Mouse (Mus musculus) limb, embryonic 11.5 days (tissue): ENCODE measurements around the gene Gtpbp8. TPM values are rescaled to one million over a fixed set of nuclear protein-coding genes. Genes with fewer than 3 reads are reported as not detected.

Experiments used
- ATAC-seq: fragments of 200-750 bp; cut with Nextera tagmentation; 2 replicates; pipeline ENCODE4 v1.8.0; 2017; ENCODE audit warnings: low read depth; ENCODE audit not compliant: insufficient number of reproducible peaks, low FRiP score, low TSS enrichment
- DNase-seq: peaks from one replicate; pipeline ENCODE4 v3.0.0-alpha.2; 2015; ENCODE audit warnings: low spot score
- H3K27ac ChIP-seq: fragments of 300-500 bp; sonication (generic); replicated peaks from 2 replicates; pipeline ENCODE4 v1.5.1; 2014; ENCODE audit warnings: low read depth, mild to moderate bottlenecking, low read length
- H3K27me3 ChIP-seq: fragments of 300-500 bp; sonication (generic); 2 replicates; pipeline ENCODE4 v1.6.1; 2014; ENCODE audit warnings: mild to moderate bottlenecking, low read length, mixed read lengths; ENCODE audit not compliant: control insufficient read depth, insufficient read depth
- H3K36me3 ChIP-seq: fragments of 300-500 bp; sonication (generic); 2 replicates; pipeline ENCODE4 v1.6.1; 2014; ENCODE audit warnings: mild to moderate bottlenecking, low read length, moderate library complexity, mixed read lengths; ENCODE audit not compliant: control insufficient read depth, insufficient read depth
- H3K4me1 ChIP-seq: fragments of 300-500 bp; sonication (generic); 2 replicates; pipeline ENCODE4 v1.6.1; 2014; ENCODE audit warnings: low read length, mixed read lengths; ENCODE audit not compliant: control insufficient read depth, insufficient read depth
- H3K4me2 ChIP-seq: fragments of 300-500 bp; sonication (generic); 2 replicates; pipeline ENCODE4 v1.6.1; 2014; ENCODE audit warnings: low read depth, mild to moderate bottlenecking, moderate library complexity; ENCODE audit not compliant: severe bottlenecking
- H3K4me3 ChIP-seq: fragments of 300-500 bp; sonication (generic); 2 replicates; pipeline ENCODE4 v1.5.1; 2014; ENCODE audit warnings: low read depth, low read length
- H3K9ac ChIP-seq: fragments of 300-500 bp; sonication (generic); 2 replicates; pipeline ENCODE4 v1.6.1; 2014; ENCODE audit warnings: mild to moderate bottlenecking, low read length
- H3K9me3 ChIP-seq: fragments of 300-500 bp; sonication (generic); 2 replicates; pipeline ENCODE4 v1.6.1; 2016; ENCODE audit warnings: low read length; ENCODE audit not compliant: control insufficient read depth
- WGBS: fragments of 180-500 bp; shearing (Covaris S2); extraction: QIAGEN DNeasy Blood & Tissue Kit; methylation state at CpG from one replicate; pipeline ENCODE4 v1.1.7; 2014; 5-methylcytosine and 5-hydroxymethylcytosine counted together
- polyA plus RNA-seq: library from polyadenylated mRNA; unstranded; fragments of >200 nt; fragmentation: Nextera tagmentation; extraction: Ambion mirVana; gene quantifications from 2 replicates; pipeline ENCODE4 v1.2.1, GENCODE M21; 2014

Gene Gtpbp8
- polyA plus RNA-seq = 26.4 and 28.7 TPM in 2 replicates

- Histone ChIP-seq H3K9ac (peak within 1 kb of the TSS; percentile 92), H3K4me1 (peaks cover 6% of the 10 kb centered on the region), H3K27ac (peak within 1 kb of the TSS; percentile 90), H3K4me3 (peak within 1 kb of the TSS; percentile 88), H3K27me3 (no peaks in the 10 kb centered on the region), H3K4me2 (peak within 1 kb of the TSS; percentile 77), H3K36me3 (no peaks in the 10 kb centered on the region), H3K9me3 (no peaks in the 10 kb centered on the region)
- DNase-seq (peak; percentile 91), ATAC-seq (peak; percentile 95)
- WGBS = under 1% methylated on average over 47 of the region's 47 CpGs
Measured at GRCm38 (mm10) chr16:44745866-44746562, at the start of gene Gtpbp8. Gene Gtpbp8, minus strand, starts transcription at chr16:44746363.

GRCm38 (mm10) chr16:44794416-44794815 is 48.3 kb upstream of the Gtpbp8 start:
- ATAC-seq (no peak), DNase-seq (no peak)
- Histone ChIP-seq H3K36me3 (no peaks in the 10 kb centered on the region), H3K27me3 (no peaks in the 10 kb centered on the region), H3K4me1 (no peaks in the 10 kb centered on the region), H3K4me3 (no peak overlapping the region), H3K4me2 (no peak overlapping the region), H3K9me3 (no peaks in the 10 kb centered on the region), H3K9ac (no peak overlapping the region), H3K27ac (no peak overlapping the region)

GRCm38 (mm10) chr16:44786934-44787333 is 40.8 kb upstream of the Gtpbp8 start:
- no peak for DNase-seq
- 79% methylated on average over 1 of the region's 1 CpGs for WGBS

GRCm38 (mm10) chr16:44780751-44781150 is 34.6 kb upstream of the Gtpbp8 start:
- 63% methylated on average over 4 of the region's 4 CpGs for WGBS
- H3K9ac ChIP-seq = no peak overlapping the region
- H3K36me3 ChIP-seq = no peaks in the 10 kb centered on the region
- H3K4me2 ChIP-seq = no peak overlapping the region
- no peaks in the 10 kb centered on the region for H3K27me3 ChIP-seq
- H3K9me3 ChIP-seq = no peaks in the 10 kb centered on the region
- no peak for DNase-seq
- no peak overlapping the region for H3K27ac ChIP-seq
- ATAC-seq = no peak
- no peak overlapping the region for H3K4me3 ChIP-seq
- H3K4me1 ChIP-seq = no peaks in the 10 kb centered on the region

More at GRCm38 (mm10) chr16:44786934-44787333, 40.8 kb upstream of the Gtpbp8 start:
- H3K27me3 ChIP-seq = no peaks in the 10 kb centered on the region
- H3K9ac ChIP-seq = no peak overlapping the region
- no peak overlapping the region for H3K4me3 ChIP-seq
- H3K27ac ChIP-seq = no peak overlapping the region
- no peak for ATAC-seq
- H3K4me1 ChIP-seq = no peaks in the 10 kb centered on the region
- no peaks in the 10 kb centered on the region for H3K36me3 ChIP-seq
- H3K9me3 ChIP-seq = no peaks in the 10 kb centered on the region
- H3K4me2 ChIP-seq = no peak overlapping the region

GRCm38 (mm10) chr16:44779494-44779893 is 33.3 kb upstream of the Gtpbp8 start:
- H3K36me3 ChIP-seq = no peaks in the 10 kb centered on the region
- H3K9me3 ChIP-seq = no peaks in the 10 kb centered on the region
- no peak overlapping the region for H3K4me3 ChIP-seq
- DNase-seq = no peak
- no peaks in the 10 kb centered on the region for H3K4me1 ChIP-seq
- H3K27ac ChIP-seq = no peak overlapping the region
- H3K9ac ChIP-seq = no peak overlapping the region
- ATAC-seq = no peak
- 86% methylated on average over 5 of the region's 5 CpGs for WGBS
- no peaks in the 10 kb centered on the region for H3K27me3 ChIP-seq
- H3K4me2 ChIP-seq = no peak overlapping the region

GRCm38 (mm10) chr16:44778538-44779147 is 32.5 kb upstream of the Gtpbp8 start:
- no peaks in the 10 kb centered on the region for H3K36me3 ChIP-seq
- H3K9ac ChIP-seq = no peak overlapping the region
- H3K9me3 ChIP-seq = no peaks in the 10 kb centered on the region
- ATAC-seq (no peak), DNase-seq (no peak)
- no peak overlapping the region for H3K27ac ChIP-seq
- H3K4me1 ChIP-seq = no peaks in the 10 kb centered on the region
- no peak overlapping the region for H3K4me3 ChIP-seq
- H3K27me3 ChIP-seq = no peaks in the 10 kb centered on the region
- WGBS = 81% methylated on average over 17 of the region's 17 CpGs
- H3K4me2 ChIP-seq = no peak overlapping the region

GRCm38 (mm10) chr16:44774201-44774600 is 28.0 kb upstream of the Gtpbp8 start:
- no peak overlapping the region for H3K4me3 ChIP-seq
- no peak overlapping the region for H3K27ac ChIP-seq
- 89% methylated on average over 6 of the region's 6 CpGs for WGBS
- no peak overlapping the region for H3K4me2 ChIP-seq
- DNase-seq (no peak), ATAC-seq (no peak)
- H3K4me1 ChIP-seq = no peaks in the 10 kb centered on the region
- no peaks in the 10 kb centered on the region for H3K9me3 ChIP-seq
- no peaks in the 10 kb centered on the region for H3K27me3 ChIP-seq
- H3K9ac ChIP-seq = no peak overlapping the region
- H3K36me3 ChIP-seq = no peaks in the 10 kb centered on the region

GRCm38 (mm10) chr16:44773673-44774072 is 27.5 kb upstream of the Gtpbp8 start:
- Histone ChIP-seq H3K27ac (no peak overlapping the region), H3K27me3 (no peaks in the 10 kb centered on the region), H3K36me3 (no peaks in the 10 kb centered on the region), H3K9me3 (no peaks in the 10 kb centered on the region), H3K4me3 (no peak overlapping the region), H3K4me1 (no peaks in the 10 kb centered on the region), H3K4me2 (no peak overlapping the region), H3K9ac (no peak overlapping the region)
- WGBS = 90% methylated on average over 3 of the region's 3 CpGs
- no peak for ATAC-seq
- DNase-seq = no peak
